Mouse (Mus musculus): Measurements from ENCODE around the gene Ptpn4. TPM values are rescaled to one million over a fixed set of nuclear protein-coding genes. Genes with fewer than 3 reads are reported as not detected.
A peak's percentile ranks its signal among the peaks of the same experiment; 100 is the strongest.

The Ptpn4 gene
- polyA plus RNA-seq, 1 experiment from 2014 or later: 22.3 TPM

DNA sequence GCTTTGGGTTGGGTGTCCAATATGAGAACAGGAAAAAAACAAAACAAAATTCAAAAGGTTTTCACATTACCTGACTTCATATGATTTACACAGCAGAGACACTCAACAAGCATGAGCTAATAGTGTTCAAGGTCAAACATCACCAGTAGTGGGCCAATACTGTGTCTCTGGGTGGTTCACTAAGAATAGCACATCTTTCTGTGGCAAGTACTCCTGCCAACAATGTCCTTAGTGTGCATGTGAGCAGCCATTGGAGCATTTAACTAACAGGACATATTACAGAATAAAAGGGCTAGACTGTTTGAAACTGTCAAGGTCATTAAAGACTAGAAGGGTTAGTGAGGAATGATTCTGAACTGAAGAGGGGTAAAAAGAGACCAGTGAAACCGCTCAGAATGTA, 9.3 kb downstream of the Ptpn4 start:
- Histone ChIP-seq H3K9ac (no peak overlapping the region), H3K4me3 (replicated peaks; ENCODE audit: low read length) (no peak overlapping the region), H3K27me3 (ENCODE audit: control insufficient read depth, insufficient read depth, low read length) (no peaks in the 10 kb centered on the region), H3K9me3 (ENCODE audit: control insufficient read depth, low read length) (no peaks in the 10 kb centered on the region), H3K4me2 (replicated peaks) (no peak overlapping the region), H3K27ac (no peak overlapping the region), H3K4me1 (replicated peaks; ENCODE audit: control insufficient read depth, insufficient read depth, low read length) (0 out of 2 replicates have a peak, but pooled peaks cover 1% of the 10 kb centered on the region), H3K36me3 (replicated peaks; ENCODE audit: control insufficient read depth, insufficient read depth) (no peaks in the 10 kb centered on the region)
- 89% methylated on average over 1 of the region's 1 CpGs for WGBS
- DNase-seq (ENCODE audit: low spot score) (no peak), ATAC-seq (ENCODE audit: low FRiP score) (no peak)

DNA sequence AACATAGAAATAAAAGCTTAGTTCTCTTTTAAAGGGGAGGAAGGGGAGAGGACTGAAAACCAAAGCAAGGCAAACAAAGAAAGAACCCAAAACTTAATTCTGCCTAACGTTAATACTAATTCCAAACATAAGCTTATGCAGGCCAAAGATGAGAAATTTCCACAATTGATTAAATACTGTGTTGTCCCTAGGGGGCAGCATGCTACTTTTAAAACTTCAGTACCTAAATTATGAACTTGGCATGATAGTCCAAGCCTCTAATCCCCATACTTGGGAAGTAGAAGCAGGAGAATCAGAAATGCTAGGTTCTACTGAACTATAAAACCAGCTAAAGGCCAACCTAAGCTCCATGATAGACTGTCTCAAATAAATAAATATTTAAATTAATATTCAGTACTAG, 18.7 kb downstream of the Ptpn4 start:
- Histone ChIP-seq H3K9ac (no peak overlapping the region), H3K27ac (no peak overlapping the region), H3K36me3 (replicated peaks; ENCODE audit: control insufficient read depth, insufficient read depth) (no peaks in the 10 kb centered on the region), H3K4me3 (replicated peaks; ENCODE audit: low read length) (no peak overlapping the region), H3K4me2 (replicated peaks) (no peak overlapping the region), H3K4me1 (replicated peaks; ENCODE audit: control insufficient read depth, insufficient read depth, low read length) (0 out of 2 replicates have a peak, but pooled peaks cover 3% of the 10 kb centered on the region), H3K9me3 (ENCODE audit: control insufficient read depth, low read length) (no peaks in the 10 kb centered on the region), H3K27me3 (ENCODE audit: control insufficient read depth, insufficient read depth, low read length) (no peaks in the 10 kb centered on the region)
- no peak for ATAC-seq (ENCODE audit: low FRiP score)
- WGBS: 81% methylated on average over 1 of the region's 1 CpGs
- DNase-seq (ENCODE audit: low spot score): peak; percentile 55

- H3K4me3 ChIP-seq (replicated peaks; ENCODE audit: low read length): no peak overlapping the region
- no peak overlapping the region for H3K4me2 ChIP-seq (replicated peaks)
- H3K27ac ChIP-seq: no peak overlapping the region
- no peaks in the 10 kb centered on the region for H3K36me3 ChIP-seq (replicated peaks; ENCODE audit: control insufficient read depth, insufficient read depth)
- DNase-seq (ENCODE audit: low spot score) (no peak), ATAC-seq (ENCODE audit: low FRiP score) (no peak)
- H3K4me1 ChIP-seq (replicated peaks; ENCODE audit: control insufficient read depth, insufficient read depth, low read length): no peaks in the 10 kb centered on the region
- no peaks in the 10 kb centered on the region for H3K27me3 ChIP-seq (ENCODE audit: control insufficient read depth, insufficient read depth, low read length)
- 95% methylated on average over 1 of the region's 1 CpGs for WGBS
- no peak overlapping the region for H3K9ac ChIP-seq
- no peaks in the 10 kb centered on the region for H3K9me3 ChIP-seq (ENCODE audit: control insufficient read depth, low read length)
Observed at GRCm38 (mm10) chr1:119807707-119808106, 29.7 kb downstream of the Ptpn4 start.

DNA sequence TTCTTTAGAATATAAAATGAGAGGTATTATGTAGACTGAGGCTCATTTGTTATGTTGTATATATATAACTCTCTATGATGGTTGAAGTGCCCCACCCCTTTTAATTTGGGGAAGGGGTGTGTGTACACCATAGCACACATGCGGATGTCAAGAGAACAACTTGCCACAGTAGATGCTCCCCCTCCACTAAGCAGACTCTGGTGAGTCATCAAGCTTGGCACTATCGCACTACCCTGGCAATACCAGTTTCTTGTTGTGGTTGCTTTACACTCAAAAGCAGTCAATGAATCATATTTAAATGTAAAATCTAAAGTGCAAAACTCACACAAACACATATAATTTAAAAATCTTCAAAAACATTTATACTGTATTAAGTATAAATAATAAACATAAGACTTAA, 31.4 kb downstream of the Ptpn4 start:
- Histone ChIP-seq H3K4me2 (replicated peaks) (no peak overlapping the region), H3K27ac (no peak overlapping the region), H3K9ac (no peak overlapping the region), H3K27me3 (ENCODE audit: control insufficient read depth, insufficient read depth, low read length) (no peaks in the 10 kb centered on the region), H3K4me3 (replicated peaks; ENCODE audit: low read length) (no peak overlapping the region), H3K9me3 (ENCODE audit: control insufficient read depth, low read length) (no peaks in the 10 kb centered on the region), H3K4me1 (replicated peaks; ENCODE audit: control insufficient read depth, insufficient read depth, low read length) (no peaks in the 10 kb centered on the region), H3K36me3 (replicated peaks; ENCODE audit: control insufficient read depth, insufficient read depth) (no peaks in the 10 kb centered on the region)
- ATAC-seq (ENCODE audit: low FRiP score) (no peak), DNase-seq (ENCODE audit: low spot score) (no peak)
- WGBS: 95% methylated on average over 2 of the region's 2 CpGs

- no peaks in the 10 kb centered on the region for H3K27me3 ChIP-seq (ENCODE audit: control insufficient read depth, insufficient read depth, low read length)
- H3K4me2 ChIP-seq (replicated peaks): no peak overlapping the region
- no peak overlapping the region for H3K9ac ChIP-seq
- H3K9me3 ChIP-seq (ENCODE audit: control insufficient read depth, low read length): no peaks in the 10 kb centered on the region
- WGBS: 16% methylated on average over 1 of the region's 1 CpGs
- H3K36me3 ChIP-seq (replicated peaks; ENCODE audit: control insufficient read depth, insufficient read depth): no peaks in the 10 kb centered on the region
- no peak overlapping the region for H3K27ac ChIP-seq
- DNase-seq (ENCODE audit: low spot score) (no peak), ATAC-seq (ENCODE audit: low FRiP score) (no peak)
- H3K4me3 ChIP-seq (replicated peaks; ENCODE audit: low read length): no peak overlapping the region
- no peaks in the 10 kb centered on the region for H3K4me1 ChIP-seq (replicated peaks; ENCODE audit: control insufficient read depth, insufficient read depth, low read length)
Observed at GRCm38 (mm10) chr1:119804586-119804985, 32.8 kb downstream of the Ptpn4 start.

DNA sequence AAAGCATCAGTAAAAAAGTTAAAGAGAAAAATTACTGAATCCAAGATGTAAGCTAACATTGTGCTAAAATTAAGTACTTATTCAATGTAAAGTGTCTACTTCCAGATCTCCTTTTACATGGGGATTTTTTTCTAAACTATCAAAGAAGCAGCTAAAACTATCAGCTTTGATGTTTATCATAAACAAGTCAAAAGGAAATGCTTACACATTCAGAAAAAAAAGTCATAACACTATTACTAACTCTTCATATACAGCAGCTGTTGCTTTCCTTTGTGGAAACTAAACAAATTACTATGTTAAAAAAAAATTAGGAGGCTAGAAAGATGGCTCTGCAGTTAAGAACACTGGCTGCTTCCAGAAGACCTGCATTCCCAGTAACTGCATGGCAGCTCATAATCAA, 42.2 kb downstream of the Ptpn4 start:
- no peaks in the 10 kb centered on the region for H3K9me3 ChIP-seq (ENCODE audit: control insufficient read depth, low read length)
- no peak overlapping the region for H3K9ac ChIP-seq
- no peaks in the 10 kb centered on the region for H3K4me1 ChIP-seq (replicated peaks; ENCODE audit: control insufficient read depth, insufficient read depth, low read length)
- H3K4me2 ChIP-seq (replicated peaks): no peak overlapping the region
- ATAC-seq (ENCODE audit: low FRiP score) (no peak), DNase-seq (ENCODE audit: low spot score) (no peak)
- no peaks in the 10 kb centered on the region for H3K36me3 ChIP-seq (replicated peaks; ENCODE audit: control insufficient read depth, insufficient read depth)
- no peak overlapping the region for H3K4me3 ChIP-seq (replicated peaks; ENCODE audit: low read length)
- no peak overlapping the region for H3K27ac ChIP-seq
- no peaks in the 10 kb centered on the region for H3K27me3 ChIP-seq (ENCODE audit: control insufficient read depth, insufficient read depth, low read length)

- H3K27me3 ChIP-seq (ENCODE audit: control insufficient read depth, insufficient read depth, low read length): no peaks in the 10 kb centered on the region
- H3K9me3 ChIP-seq (ENCODE audit: control insufficient read depth, low read length): no peaks in the 10 kb centered on the region
- WGBS: 91% methylated on average over 1 of the region's 1 CpGs
- ATAC-seq (ENCODE audit: low FRiP score) (no peak), DNase-seq (ENCODE audit: low spot score) (no peak)
- no peak overlapping the region for H3K9ac ChIP-seq
- H3K27ac ChIP-seq: no peak overlapping the region
- no peak overlapping the region for H3K4me3 ChIP-seq (replicated peaks; ENCODE audit: low read length)
- no peaks in the 10 kb centered on the region for H3K36me3 ChIP-seq (replicated peaks; ENCODE audit: control insufficient read depth, insufficient read depth)
- no peaks in the 10 kb centered on the region for H3K4me1 ChIP-seq (replicated peaks; ENCODE audit: control insufficient read depth, insufficient read depth, low read length)
- H3K4me2 ChIP-seq (replicated peaks): no peak overlapping the region
Observed at GRCm38 (mm10) chr1:119794342-119794741, 43.1 kb downstream of the Ptpn4 start.

DNA sequence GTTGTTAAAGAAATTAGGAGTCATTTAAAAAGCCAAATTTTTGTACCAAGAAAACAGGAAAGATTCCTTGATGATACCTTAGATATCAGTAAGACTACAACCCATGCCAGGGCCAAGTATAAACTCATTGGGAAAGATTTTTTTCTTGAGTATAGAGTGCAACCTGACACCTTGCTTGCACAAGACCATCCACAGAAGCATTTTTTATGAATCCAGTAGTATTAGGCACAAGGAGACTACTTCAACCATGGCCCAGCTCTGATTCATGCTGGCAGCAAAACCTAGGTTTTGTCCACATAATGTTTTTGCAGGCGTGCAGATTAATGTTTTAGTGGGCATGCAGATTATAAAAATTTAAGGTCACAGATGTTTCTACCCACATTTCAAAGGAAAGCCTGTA, 46.8 kb downstream of the Ptpn4 start:
- 96% methylated on average over 1 of the region's 1 CpGs for WGBS

GRCm38 (mm10) chr1:119775915-119776314, 61.5 kb downstream of the Ptpn4 start:
- no peak for ATAC-seq (ENCODE audit: low FRiP score)
- H3K9me3 ChIP-seq (ENCODE audit: control insufficient read depth, low read length): no peaks in the 10 kb centered on the region
- H3K4me2 ChIP-seq (replicated peaks): no peak overlapping the region
- WGBS: 85% methylated on average over 2 of the region's 2 CpGs
- H3K4me1 ChIP-seq (replicated peaks; ENCODE audit: control insufficient read depth, insufficient read depth, low read length): no peaks in the 10 kb centered on the region
- H3K36me3 ChIP-seq (replicated peaks; ENCODE audit: control insufficient read depth, insufficient read depth): no peaks in the 10 kb centered on the region
- H3K4me3 ChIP-seq (replicated peaks; ENCODE audit: low read length): no peak overlapping the region
- H3K27me3 ChIP-seq (ENCODE audit: control insufficient read depth, insufficient read depth, low read length): no peaks in the 10 kb centered on the region
- DNase-seq (ENCODE audit: low spot score): no peak
- H3K9ac ChIP-seq: no peak overlapping the region
- no peak overlapping the region for H3K27ac ChIP-seq

More for the DNA sequence above, 46.8 kb downstream of the Ptpn4 start:
- Histone ChIP-seq H3K27ac (no peak overlapping the region), H3K36me3 (replicated peaks; ENCODE audit: control insufficient read depth, insufficient read depth) (no peaks in the 10 kb centered on the region), H3K27me3 (ENCODE audit: control insufficient read depth, insufficient read depth, low read length) (no peaks in the 10 kb centered on the region), H3K4me2 (replicated peaks) (no peak overlapping the region), H3K4me1 (replicated peaks; ENCODE audit: control insufficient read depth, insufficient read depth, low read length) (no peaks in the 10 kb centered on the region), H3K9ac (no peak overlapping the region), H3K9me3 (ENCODE audit: control insufficient read depth, low read length) (no peaks in the 10 kb centered on the region), H3K4me3 (replicated peaks; ENCODE audit: low read length) (no peak overlapping the region)
- ATAC-seq (ENCODE audit: low FRiP score): no peak
- no peak for DNase-seq (ENCODE audit: low spot score)

- Histone ChIP-seq H3K9me3 (ENCODE audit: control insufficient read depth, low read length) (peaks cover 19% of the 10 kb centered on the region), H3K27ac (no peak overlapping the region), H3K27me3 (ENCODE audit: control insufficient read depth, insufficient read depth, low read length) (no peaks in the 10 kb centered on the region), H3K36me3 (replicated peaks; ENCODE audit: control insufficient read depth, insufficient read depth) (peaks cover 27% of the 10 kb centered on the region), H3K9ac (no peak overlapping the region), H3K4me3 (replicated peaks; ENCODE audit: low read length) (no peak overlapping the region), H3K4me1 (replicated peaks; ENCODE audit: control insufficient read depth, insufficient read depth, low read length) (no peaks in the 10 kb centered on the region), H3K4me2 (replicated peaks) (no peak overlapping the region)
- no peak for DNase-seq (ENCODE audit: low spot score)
- ATAC-seq (ENCODE audit: low FRiP score): no peak
Observed at GRCm38 (mm10) chr1:119735692-119736091, 101.7 kb downstream of the Ptpn4 start.

All from hindbrain, embryonic 14.5 days (tissue).